In the genomic region with DNA sequence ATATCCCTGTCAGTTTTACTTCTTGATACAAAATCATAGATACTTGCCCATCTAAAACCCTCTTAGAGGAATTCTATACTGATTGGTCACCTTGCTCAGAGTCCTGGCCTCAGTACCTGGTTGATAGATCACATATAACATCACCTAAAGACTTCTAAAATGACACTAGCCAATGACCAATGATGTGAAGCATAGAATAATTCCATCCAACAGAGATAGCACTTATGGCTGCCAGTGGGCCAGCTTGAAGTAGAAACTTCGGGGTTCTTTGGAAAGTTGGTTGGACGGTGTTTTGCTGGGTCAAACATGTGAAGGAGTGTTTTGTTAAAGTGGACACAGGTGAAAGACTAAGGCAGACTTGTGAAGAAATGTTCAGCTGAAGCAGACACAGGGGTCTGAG, we compare ENCODE assay signal across 19 mouse cellular contexts. TPM values are rescaled to one million over a fixed set of nuclear protein-coding genes. Genes with fewer than 3 reads are reported as not detected.
DNase-seq lines count a peak whose midpoint lies in the region; ATAC-seq lines count a peak whose summit lies in the region.
"Had no signal": no experiment of that assay in that cellular context is flagged by ENCODE, and none has a peak within 500 bp of the region (broad histone marks: within the 10 kb centered on the region; RNA-seq: fewer than 3 reads in every experiment).

No protein-coding gene starts in this region.

- ATAC-seq in midbrain, embryonic 11.5 days (ENCODE audit: low FRiP score), result no peak
- ATAC-seq in midbrain, embryonic 14.5 days (ENCODE audit: low FRiP score, low TSS enrichment), result no peak
- ATAC-seq: activated CD4-positive, CD25-positive, alpha-beta regulatory T cell, adult 4 months; CD4-positive, CD25-positive, alpha-beta regulatory T cell, adult 4 months; Patski had no signal

- H3K9me3 ChIP-seq in heart, embryonic 10.5 days, result no peaks in the 10 kb centered on the region
- no peaks in the 10 kb centered on the region for H3K9me3 ChIP-seq in midbrain, embryonic 11.5 days (ENCODE audit: control insufficient read depth, low read length)
- H3K9me3 ChIP-seq in midbrain, embryonic 14.5 days (ENCODE audit: control insufficient read depth, low read length), result no peaks in the 10 kb centered on the region
- H3K9me3 ChIP-seq: G1E had no signal

- H3K4me3 ChIP-seq in heart, embryonic 10.5 days, result no peak overlapping the region
- no peak overlapping the region for H3K4me3 ChIP-seq in midbrain, embryonic 11.5 days (ENCODE audit: low read depth, low read length)
- no peak overlapping the region for H3K4me3 ChIP-seq in midbrain, embryonic 14.5 days (replicated peaks; ENCODE audit: low read depth, low read length)

- no peak overlapping the region for H3K9ac ChIP-seq in midbrain, embryonic 11.5 days (ENCODE audit: low read length)
- H3K9ac ChIP-seq in midbrain, embryonic 14.5 days (replicated peaks; ENCODE audit: low read length), result no peak overlapping the region

- no peak overlapping the region for H3K27ac ChIP-seq in heart, embryonic 10.5 days
- no peak overlapping the region for H3K27ac ChIP-seq in midbrain, embryonic 11.5 days (ENCODE audit: low read depth, low read length)
- H3K27ac ChIP-seq in midbrain, embryonic 14.5 days (replicated peaks; ENCODE audit: low read depth, low read length), result no peak overlapping the region

- no peak overlapping the region for H3K4me2 ChIP-seq in midbrain, embryonic 11.5 days
- H3K4me2 ChIP-seq in midbrain, embryonic 14.5 days (ENCODE audit: low read length), result no peak overlapping the region

- H3K36me3 ChIP-seq in heart, embryonic 10.5 days, result no peaks in the 10 kb centered on the region
- H3K36me3 ChIP-seq in midbrain, embryonic 11.5 days (ENCODE audit: control insufficient read depth, insufficient read depth, low read length), result no peaks in the 10 kb centered on the region
- H3K36me3 ChIP-seq in midbrain, embryonic 14.5 days (ENCODE audit: control insufficient read depth, insufficient read depth, low read length), result no peaks in the 10 kb centered on the region
- H3K36me3 ChIP-seq: G1E had no signal

- DNase-seq in heart, adult 11 months, result peak; percentile 63
- DNase-seq in heart, embryonic 10.5 days (ENCODE audit: low spot score), result no peak
- peak; percentile 65 for DNase-seq in midbrain, embryonic 11.5 days (ENCODE audit: low spot score, missing footprints)
- DNase-seq in midbrain, embryonic 14.5 days, result no peak
- DNase-seq: adrenal gland, adult 2 months; adrenal gland, adult 8-10 months; adrenal gland, postnatal 10 days; adrenal gland, postnatal 14 days; adrenal gland, postnatal 25 days; adrenal gland, postnatal 36 days; B cell, adult 2 months; cerebellum, adult 11 months; cerebellum, adult 11-12 months; cerebellum, adult 18-20 months had no signal

- peaks cover 10% of the 10 kb centered on the region for H3K4me1 ChIP-seq in heart, embryonic 10.5 days
- no peaks in the 10 kb centered on the region for H3K4me1 ChIP-seq in midbrain, embryonic 11.5 days (ENCODE audit: control insufficient read depth, insufficient read depth, low read length)
- 0 out of 2 replicates have a peak, but pooled peaks cover 6% of the 10 kb centered on the region for H3K4me1 ChIP-seq in midbrain, embryonic 14.5 days (ENCODE audit: control insufficient read depth, insufficient read depth, low read length)

- WGBS in heart, embryonic 10.5 days, result 82% methylated on average over 2 of the region's 2 CpGs
- 94% methylated on average over 2 of the region's 2 CpGs for WGBS in midbrain, embryonic 11.5 days
- 86% methylated on average over 2 of the region's 2 CpGs for WGBS in midbrain, embryonic 14.5 days

- no peaks in the 10 kb centered on the region for H3K27me3 ChIP-seq in heart, embryonic 10.5 days (ENCODE audit: insufficient read depth, poor library complexity, severe bottlenecking)
- H3K27me3 ChIP-seq in midbrain, embryonic 11.5 days (ENCODE audit: control insufficient read depth, insufficient read depth, low read length), result no peaks in the 10 kb centered on the region
- no peaks in the 10 kb centered on the region for H3K27me3 ChIP-seq in midbrain, embryonic 14.5 days (ENCODE audit: control insufficient read depth, insufficient read depth, low read length)
- H3K27me3 ChIP-seq: CH12.LX, Patski had no signal

RNA-seq across cellular contexts. Expression of gene Arhgdib, which starts 8.5 kb away (rescaled TPM):
- 105 and 111 TPM in 2 replicates for polyA plus RNA-seq in heart, embryonic 10.5 days (2016; fragmentation: Nextera tagmentation; extraction: Ambion mirVana)
- polyA plus RNA-seq in midbrain, embryonic 11.5 days (2014; fragmentation: Nextera tagmentation; extraction: Ambion mirVana), result 26.3 and 26.4 TPM in 2 replicates
- 7.0 and 16.6 TPM in 2 replicates for polyA plus RNA-seq in midbrain, embryonic 14.5 days (2014; fragmentation: Nextera tagmentation; extraction: Ambion mirVana)

RNA-seq across cellular contexts. Expression of gene Pde6h, which starts 26.5 kb away (rescaled TPM):
- polyA plus RNA-seq in heart, embryonic 10.5 days (2016; fragmentation: Nextera tagmentation; extraction: Ambion mirVana), result not detected in 2 replicates
- not detected in 2 replicates for polyA plus RNA-seq in midbrain, embryonic 11.5 days (2014; fragmentation: Nextera tagmentation; extraction: Ambion mirVana)
- not detected in 2 replicates for polyA plus RNA-seq in midbrain, embryonic 14.5 days (2014; fragmentation: Nextera tagmentation; extraction: Ambion mirVana)
- polyA plus RNA-seq: adrenal gland, adult 2 months; G1E had no signal

RNA-seq across cellular contexts. Expression of gene Erp27, which starts 28.2 kb away (rescaled TPM):
- 0.55 and 0.73 TPM in 2 replicates for polyA plus RNA-seq in heart, embryonic 10.5 days (2016; fragmentation: Nextera tagmentation; extraction: Ambion mirVana)
- polyA plus RNA-seq in midbrain, embryonic 11.5 days (2014; fragmentation: Nextera tagmentation; extraction: Ambion mirVana), result not detected in 2 replicates
- polyA plus RNA-seq in midbrain, embryonic 14.5 days (2014; fragmentation: Nextera tagmentation; extraction: Ambion mirVana), result not detected in 2 replicates
- polyA plus RNA-seq: adrenal gland, adult 2 months; G1E had no signal

Comparison
In these comparisons a context has a peak if more than half of its experiments do, and no peak if none do; other contexts are left out.
1. DNase-seq: peak in heart, adult 11 months (single experiment) and midbrain, embryonic 11.5 days (single experiment); none in heart, embryonic 10.5 days (single experiment) and midbrain, embryonic 14.5 days (single experiment).